9 mouse cellular contexts compared by ENCODE assay signal in genomic region chr17:23546333-23546701, GRCm38 (mm10). TPM values are rescaled to one million over a fixed set of nuclear protein-coding genes. Genes with fewer than 3 reads are reported as not detected.
A peak's percentile ranks its signal among the peaks of the same experiment; 100 is the strongest.
DNase-seq lines count a peak whose midpoint lies in the region; ATAC-seq and TF ChIP-seq lines count a peak whose summit lies in the region.
"Had no signal": no experiment of that assay in that cellular context is flagged by ENCODE, and none has a peak within 500 bp of the region (broad histone marks: within the 10 kb centered on the region; RNA-seq: fewer than 3 reads in every experiment).

No protein-coding gene starts in this region.

- TF ChIP-seq EP300 in liver, embryonic 14.5 days (IDR thresholded peaks at IDR 0.05; ENCODE audit: low read depth): no peak

- under 1% methylated on average over 20 of the region's 20 CpGs for WGBS in embryonic facial prominence, embryonic 13.5 days
- 1% methylated on average over 20 of the region's 20 CpGs for WGBS in kidney, postnatal 0 days
- WGBS in liver, embryonic 14.5 days (ENCODE audit: insufficient replicate concordance): under 1% methylated on average over 20 of the region's 20 CpGs
- under 1% methylated on average over 20 of the region's 20 CpGs for WGBS in stomach, embryonic 16.5 days

- peak overlapping the region; percentile 78 for H3K9ac ChIP-seq in embryonic facial prominence, embryonic 13.5 days
- peak overlapping the region; percentile 78 for H3K9ac ChIP-seq in kidney, postnatal 0 days (ENCODE audit: low read depth, low read length)
- peak overlapping the region; percentile 85 for H3K9ac ChIP-seq in liver, embryonic 14.5 days (replicated peaks)
- H3K9ac ChIP-seq in stomach, embryonic 16.5 days (ENCODE audit: low read length): peak overlapping the region; percentile 79

- H3K4me3 ChIP-seq in C2C12 (ENCODE audit: insufficient read depth, poor library complexity, severe bottlenecking): peak overlapping the region; percentile 81
- peak overlapping the region; percentile 69 for H3K4me3 ChIP-seq in embryonic facial prominence, embryonic 13.5 days
- peak overlapping the region; percentile 87 for H3K4me3 ChIP-seq in kidney, postnatal 0 days (replicated peaks; ENCODE audit: low read depth, low read length)
- H3K4me3 ChIP-seq in liver, embryonic 14.5 days (ENCODE audit: insufficient read depth in 1 of 2, low read depth in 2 of 2, low read length in 2 of 2): peak overlapping the region; percentile 81 to 100
- H3K4me3 ChIP-seq in stomach, embryonic 16.5 days (replicated peaks; ENCODE audit: low read length): peak overlapping the region; percentile 84

- H3K36me3 ChIP-seq in C2C12 (ENCODE audit: control insufficient read depth, insufficient read depth): no peaks in the 10 kb centered on the region
- H3K36me3 ChIP-seq in embryonic facial prominence, embryonic 13.5 days: no peaks in the 10 kb centered on the region
- H3K36me3 ChIP-seq in kidney, postnatal 0 days (ENCODE audit: insufficient read depth, low read length): no peaks in the 10 kb centered on the region
- H3K36me3 ChIP-seq in liver, embryonic 14.5 days (replicated peaks; ENCODE audit: control insufficient read depth, insufficient read depth, low read depth): no peaks in the 10 kb centered on the region
- H3K36me3 ChIP-seq in stomach, embryonic 16.5 days (ENCODE audit: control insufficient read depth, insufficient read depth, low read length): no peaks in the 10 kb centered on the region

- DNase-seq in adrenal gland, postnatal 10 days: peak; percentile 85
- peak; percentile 71 to 86 for DNase-seq in heart, adult 9 months (ENCODE audit: low spot score in 2 of 2)
- DNase-seq in kidney, postnatal 0 days (ENCODE audit: low spot score): peak; percentile 82
- DNase-seq in liver, embryonic 14.5 days (ENCODE audit: low read depth in 3 of 3, low spot score in 3 of 3): peak in 1 of 3 experiments; percentile 78
- DNase-seq in natural killer cell, adult 2 months (ENCODE audit: low spot score in 2 of 2): peak; percentile 73 to 79

- H3K27me3 ChIP-seq in C2C12 (ENCODE audit: control insufficient read depth, insufficient read depth, insufficient read length): no peaks in the 10 kb centered on the region
- H3K27me3 ChIP-seq in embryonic facial prominence, embryonic 13.5 days: peaks cover 14% of the 10 kb centered on the region
- H3K27me3 ChIP-seq in kidney, postnatal 0 days (ENCODE audit: insufficient read depth, low read length): no peaks in the 10 kb centered on the region
- H3K27me3 ChIP-seq in liver, embryonic 14.5 days (ENCODE audit: control insufficient read depth, insufficient read depth, low read length): no peaks in the 10 kb centered on the region
- no peaks in the 10 kb centered on the region for H3K27me3 ChIP-seq in stomach, embryonic 16.5 days (ENCODE audit: control insufficient read depth, insufficient read depth, low read length)

- H3K79me3 ChIP-seq in C2C12 (ENCODE audit: low read depth): no peaks in the 10 kb centered on the region

- peak overlapping the region; percentile 79 for H3ac ChIP-seq in C2C12 (ENCODE audit: control insufficient read depth, insufficient read length, low read depth)

- no peaks in the 10 kb centered on the region for H3K79me2 ChIP-seq in C2C12 (ENCODE audit: control insufficient read depth, insufficient read depth)

- peak overlapping the region; percentile 59 for H3K4me2 ChIP-seq in embryonic facial prominence, embryonic 13.5 days
- peak overlapping the region; percentile 64 for H3K4me2 ChIP-seq in kidney, postnatal 0 days (ENCODE audit: low read length)
- H3K4me2 ChIP-seq in liver, embryonic 14.5 days (ENCODE audit: low read depth): peak overlapping the region; percentile 70
- H3K4me2 ChIP-seq in stomach, embryonic 16.5 days (ENCODE audit: low read depth, low read length): peak overlapping the region; percentile 49

- peak overlapping the region; percentile 77 for H3K27ac ChIP-seq in embryonic facial prominence, embryonic 13.5 days
- H3K27ac ChIP-seq in kidney, postnatal 0 days: peak overlapping the region; percentile 90
- H3K27ac ChIP-seq in liver, embryonic 14.5 days: peak overlapping the region; percentile 35; the same call in 1 of the 2 replicates
- H3K27ac ChIP-seq in stomach, embryonic 16.5 days (ENCODE audit: low read length): peak overlapping the region; percentile 93

- no peak for TF ChIP-seq CTCF in C2C12 (IDR thresholded peaks at IDR 0.05; ENCODE audit: control insufficient read depth, insufficient read depth, insufficient read length)
- no peak for TF ChIP-seq CTCF in kidney, postnatal 0 days (IDR thresholded peaks at IDR 0.05; ENCODE audit: low read depth)
- TF ChIP-seq CTCF in liver, embryonic 14.5 days (IDR thresholded peaks at IDR 0.05; ENCODE audit: low read depth): no peak

- no peaks in the 10 kb centered on the region for H3K9me3 ChIP-seq in embryonic facial prominence, embryonic 13.5 days
- no peaks in the 10 kb centered on the region for H3K9me3 ChIP-seq in kidney, postnatal 0 days (replicated peaks; ENCODE audit: low read length)
- no peaks in the 10 kb centered on the region for H3K9me3 ChIP-seq in liver, embryonic 14.5 days (ENCODE audit: control insufficient read depth, low read length)
- H3K9me3 ChIP-seq in stomach, embryonic 16.5 days (replicated peaks; ENCODE audit: control insufficient read depth, low read length): no peaks in the 10 kb centered on the region

- H3K4me1 ChIP-seq in embryonic facial prominence, embryonic 13.5 days: peaks cover 34% of the 10 kb centered on the region
- peaks cover 8% of the 10 kb centered on the region for H3K4me1 ChIP-seq in kidney, postnatal 0 days (replicated peaks; ENCODE audit: insufficient read depth, low read length)
- H3K4me1 ChIP-seq in liver, embryonic 14.5 days (replicated peaks; ENCODE audit: control insufficient read depth in 2 of 2, insufficient read depth in 2 of 2, low read length in 1 of 2): peaks cover 4 to 13% of the 10 kb centered on the region in 2 experiments
- H3K4me1 ChIP-seq in stomach, embryonic 16.5 days (ENCODE audit: control insufficient read depth, insufficient read depth, low read length): peaks cover 14% of the 10 kb centered on the region

- ATAC-seq in embryonic facial prominence, embryonic 13.5 days (ENCODE audit: insufficient number of reproducible peaks, insufficient read depth, low FRiP score, low TSS enrichment, low read depth): no peak; the same call in 1 of the 2 replicates
- peak; percentile 55 for ATAC-seq in kidney, postnatal 0 days (replicated peaks; ENCODE audit: low FRiP score, low read depth)
- ATAC-seq in liver, embryonic 14.5 days (ENCODE audit: insufficient read depth): peak; percentile 59
- ATAC-seq in stomach, embryonic 16.5 days (ENCODE audit: insufficient read depth, low FRiP score): peak; percentile 51; the same call in 1 of the 2 replicates

TF ChIP-seq in C2C12, 6 proteins besides CTCF, POLR2A, EP300 and RAD21:
- TF ChIP-seq CEBPB (IDR thresholded peaks at IDR 0.05; ENCODE audit: low read depth) (no peak), MYOD1 (IDR thresholded peaks at IDR 0.05; ENCODE audit: control insufficient read depth, insufficient read length, low read depth) (no peak), USF1 (IDR thresholded peaks at IDR 0.05; ENCODE audit: low read depth) (no peak), MAX (IDR thresholded peaks at IDR 0.05) (no peak), MYOG (IDR thresholded peaks at IDR 0.05; ENCODE audit: control insufficient read depth, extremely low read depth, insufficient read length) (no peak), FOSL1 (IDR thresholded peaks at IDR 0.05; ENCODE audit: insufficient read depth, low read length, poor library complexity, severe bottlenecking) (no peak)

RNA-seq across cellular contexts. Expression of gene Zfp213, which starts 17.7 kb away (rescaled TPM):
- 13.0 TPM for polyA plus RNA-seq in C2C12 (2012; fragmentation: generic; extraction: Trizol)
- total RNA-seq in adrenal gland, postnatal 10 days (2021): 1 to 10 TPM; 7.9 to 8.0 TPM
- polyA plus RNA-seq in embryonic facial prominence, embryonic 13.5 days (2015; fragmentation: Nextera tagmentation; extraction: Ambion mirVana): 20.0 and 22.5 TPM in 2 replicates
- polyA plus RNA-seq in kidney, postnatal 0 days (2015; fragmentation: Nextera tagmentation; extraction: Ambion mirVana): 16.8 and 19.1 TPM in 2 replicates
- 3.7 and 4.1 TPM in 2 replicates for polyA plus RNA-seq in liver, embryonic 14.5 days (2012; rRNA removed)
- 4.1 and 4.8 TPM in 2 replicates for polyA plus RNA-seq in liver, embryonic 14.5 days (2014; fragmentation: Nextera tagmentation; extraction: Ambion mirVana)
- 15.1 and 17.2 TPM in 2 replicates for polyA plus RNA-seq in stomach, embryonic 16.5 days (2015; fragmentation: Nextera tagmentation; extraction: Ambion mirVana)

RNA-seq across cellular contexts. Expression of gene Zfp13, which starts 53.0 kb away (rescaled TPM):
- 5.2 TPM for polyA plus RNA-seq in C2C12 (2012; fragmentation: generic; extraction: Trizol)
- 10 to 100 TPM; 10.6 to 12.5 TPM for total RNA-seq in adrenal gland, postnatal 10 days (2021)
- polyA plus RNA-seq in embryonic facial prominence, embryonic 13.5 days (2015; fragmentation: Nextera tagmentation; extraction: Ambion mirVana): 18.2 and 21.9 TPM in 2 replicates
- polyA plus RNA-seq in kidney, postnatal 0 days (2015; fragmentation: Nextera tagmentation; extraction: Ambion mirVana): 12.6 and 14.3 TPM in 2 replicates
- polyA plus RNA-seq in liver, embryonic 14.5 days (2012; rRNA removed): 1.9 and 2.0 TPM in 2 replicates
- polyA plus RNA-seq in liver, embryonic 14.5 days (2014; fragmentation: Nextera tagmentation; extraction: Ambion mirVana): 1.3 TPM in 2 replicates
- 11.5 and 11.8 TPM in 2 replicates for polyA plus RNA-seq in stomach, embryonic 16.5 days (2015; fragmentation: Nextera tagmentation; extraction: Ambion mirVana)

RNA-seq across cellular contexts. Expression of gene Zscan10, which starts 54.3 kb away (rescaled TPM):
- 0.09 TPM for polyA plus RNA-seq in C2C12 (2012; fragmentation: generic; extraction: Trizol)
- not detected for total RNA-seq in adrenal gland, postnatal 10 days (2021)
- polyA plus RNA-seq in embryonic facial prominence, embryonic 13.5 days (2015; fragmentation: Nextera tagmentation; extraction: Ambion mirVana): 0.27 and 0.37 TPM in 2 replicates
- not detected in 2 replicates for polyA plus RNA-seq in kidney, postnatal 0 days (2015; fragmentation: Nextera tagmentation; extraction: Ambion mirVana)
- polyA plus RNA-seq in liver, embryonic 14.5 days (2012; rRNA removed): not detected in 2 replicates
- not detected in 2 replicates for polyA plus RNA-seq in liver, embryonic 14.5 days (2014; fragmentation: Nextera tagmentation; extraction: Ambion mirVana)
- 0.15 TPM in 1 of 2 replicates, not detected in the other for polyA plus RNA-seq in stomach, embryonic 16.5 days (2015; fragmentation: Nextera tagmentation; extraction: Ambion mirVana)
- total RNA-seq: heart, postnatal 36 days had no signal

Comparison
In these comparisons a context has a peak if more than half of its experiments do, and no peak if none do; other contexts are left out.
1. H3K27ac ChIP-seq: peak in every context shown above with its lines; median percentile 93 in stomach, embryonic 16.5 days; 90 in kidney, postnatal 0 days; 77 in embryonic facial prominence, embryonic 13.5 days; 35 in liver, embryonic 14.5 days.